Mouse (Mus musculus) B cell, adult 2 months (primary cell): ENCODE measurements around the gene Gtf2h5.

ENCODE experiments used
- DNase-seq, 2 experiments: peaks; one replicate each; pipeline ENCODE4 v3.0.0; 2022

The Gtf2h5 gene

GRCm38 (mm10) chr17:6079287-6080122 is at the start of gene Gtf2h5, which contains the start of gene Serac1:
Gene Gtf2h5, plus strand, starts transcription at chr17:6079786.
Gene Serac1, minus strand, starts transcription at chr17:6079741.
- peak; percentile 99 for DNase-seq

GRCm38 (mm10) chr17:6035661-6036060 is 43.9 kb upstream of the Gtf2h5 start:
- DNase-seq: no peak

GRCm38 (mm10) chr17:6036458-6036857 is 43.1 kb upstream of the Gtf2h5 start:
- DNase-seq: no peak

GRCm38 (mm10) chr17:6036872-6037271 is 42.7 kb upstream of the Gtf2h5 start:
- DNase-seq: no peak

GRCm38 (mm10) chr17:6037507-6037906 is 42.1 kb upstream of the Gtf2h5 start:
- no peak for DNase-seq

- no peak for DNase-seq
Measured at GRCm38 (mm10) chr17:6052801-6053200, 26.8 kb upstream of the Gtf2h5 start.

GRCm38 (mm10) chr17:6054934-6055355 is 24.6 kb upstream of the Gtf2h5 start:
- DNase-seq: peak; percentile 74 to 80

- DNase-seq: no peak
Measured at GRCm38 (mm10) chr17:6062793-6063192, 16.8 kb upstream of the Gtf2h5 start.

- no peak for DNase-seq
Measured at GRCm38 (mm10) chr17:6063532-6063931, 16.1 kb upstream of the Gtf2h5 start.

GRCm38 (mm10) chr17:6066021-6066420 is 13.6 kb upstream of the Gtf2h5 start:
- DNase-seq: no peak

- DNase-seq: no peak
Measured at GRCm38 (mm10) chr17:6067613-6068012, 12.0 kb upstream of the Gtf2h5 start.

GRCm38 (mm10) chr17:6069866-6070265 is 9.7 kb upstream of the Gtf2h5 start:
- no peak for DNase-seq

GRCm38 (mm10) chr17:6073405-6073804 is 6.2 kb upstream of the Gtf2h5 start:
- DNase-seq: no peak

- no peak for DNase-seq
Measured at GRCm38 (mm10) chr17:6083323-6083890, 3.8 kb downstream of the Gtf2h5 start.

GRCm38 (mm10) chr17:6091604-6092003 is 12.0 kb downstream of the Gtf2h5 start:
- DNase-seq: no peak

GRCm38 (mm10) chr17:6095579-6095978 is 16.0 kb downstream of the Gtf2h5 start:
- DNase-seq: no peak

GRCm38 (mm10) chr17:6097884-6098283 is 18.3 kb downstream of the Gtf2h5 start:
- DNase-seq: peak; percentile 71 to 74

- no peak for DNase-seq
Measured at GRCm38 (mm10) chr17:6102287-6102686, 22.7 kb downstream of the Gtf2h5 start.

GRCm38 (mm10) chr17:6103566-6103965 is 24.0 kb downstream of the Gtf2h5 start:
- DNase-seq: no peak

- peak; percentile 88 for DNase-seq
Measured at GRCm38 (mm10) chr17:6106361-6107014, 26.9 kb downstream of the Gtf2h5 start, which contains the start of gene Tulp4. Gene Tulp4, plus strand, starts transcription at chr17:6106437.

GRCm38 (mm10) chr17:6107015-6107601 is 27.5 kb downstream of the Gtf2h5 start:
- peak; percentile 50 to 57 for DNase-seq

GRCm38 (mm10) chr17:6108175-6108574 is 28.6 kb downstream of the Gtf2h5 start:
- DNase-seq: no peak

GRCm38 (mm10) chr17:6110956-6111355 is 31.4 kb downstream of the Gtf2h5 start:
- DNase-seq: no peak
